Mouse (Mus musculus) liver, embryonic 11.5 days (tissue): ENCODE data around the gene Padi3. TPM values are rescaled to one million over a fixed set of nuclear protein-coding genes. Genes with fewer than 3 reads are reported as not detected.
A peak's percentile ranks its signal among the peaks of the same experiment; 100 is the strongest.

ENCODE experiments used
- ATAC-seq: fragments of 200-750 bp; cut with Nextera tagmentation; replicated peaks from 2 replicates; pipeline ENCODE4 v1.8.0; 2017; ENCODE audit warnings: moderate number of reproducible peaks, mild to moderate bottlenecking, moderate TSS enrichment, moderate library complexity; ENCODE audit not compliant: low FRiP score
- DNase-seq: peaks from one replicate; pipeline ENCODE4 v3.0.0-alpha.2; 2017; ENCODE audit warnings: low spot score
- H3K27ac ChIP-seq: fragments of 300-500 bp; sonication (generic); 2 replicates; pipeline ENCODE4 v1.5.1; 2014; ENCODE audit warnings: mild to moderate bottlenecking, low read depth, low read length, control low read depth
- H3K27me3 ChIP-seq: fragments of 300-500 bp; sonication (generic); replicated peaks from 2 replicates; pipeline ENCODE4 v1.6.1; 2014; ENCODE audit warnings: low read length, mixed read lengths; ENCODE audit not compliant: control insufficient read depth, insufficient read depth
- H3K36me3 ChIP-seq: fragments of 300-500 bp; sonication (generic); 2 replicates; pipeline ENCODE4 v1.6.1; 2014; ENCODE audit warnings: mild to moderate bottlenecking, low read length, moderate library complexity, mixed read lengths; ENCODE audit not compliant: control insufficient read depth, insufficient read depth
- H3K4me1 ChIP-seq: fragments of 300-500 bp; sonication (generic); replicated peaks from 2 replicates; pipeline ENCODE4 v1.6.1; 2014; ENCODE audit warnings: low read length, mixed read lengths; ENCODE audit not compliant: control insufficient read depth, insufficient read depth
- H3K4me2 ChIP-seq: fragments of 300-500 bp; sonication (generic); 2 replicates; pipeline ENCODE4 v1.6.1; 2014; ENCODE audit warnings: mild to moderate bottlenecking, control low read depth, moderate library complexity
- H3K4me3 ChIP-seq: fragments of 300-500 bp; sonication (generic); 2 replicates; pipeline ENCODE4 v1.5.1; 2014; ENCODE audit warnings: low read depth, low read length, control low read depth
- H3K9ac ChIP-seq: fragments of 300-500 bp; sonication (generic); 2 replicates; pipeline ENCODE4 v1.6.1; 2014; ENCODE audit warnings: low read depth, low read length, control low read depth
- H3K9me3 ChIP-seq: fragments of 300-500 bp; sonication (generic); 2 replicates; pipeline ENCODE4 v1.6.1; 2016; ENCODE audit warnings: low read length, inconsistent platforms, mixed read lengths; ENCODE audit not compliant: control insufficient read depth
- WGBS: fragments of 180-500 bp; shearing (Covaris S2); extraction: QIAGEN DNeasy Blood & Tissue Kit; methylation state at CpG from one replicate; pipeline ENCODE4 v1.1.7; 2014; 5-methylcytosine and 5-hydroxymethylcytosine counted together
- polyA plus RNA-seq: library from polyadenylated mRNA; unstranded; fragments of >200 nt; fragmentation: Nextera tagmentation; extraction: Ambion mirVana; gene quantifications from 2 replicates; pipeline ENCODE4 v1.2.1, GENCODE M21; 2014

The Padi3 gene
- polyA plus RNA-seq, 1 experiment from 2014 or later: 0.56 TPM

DNA sequence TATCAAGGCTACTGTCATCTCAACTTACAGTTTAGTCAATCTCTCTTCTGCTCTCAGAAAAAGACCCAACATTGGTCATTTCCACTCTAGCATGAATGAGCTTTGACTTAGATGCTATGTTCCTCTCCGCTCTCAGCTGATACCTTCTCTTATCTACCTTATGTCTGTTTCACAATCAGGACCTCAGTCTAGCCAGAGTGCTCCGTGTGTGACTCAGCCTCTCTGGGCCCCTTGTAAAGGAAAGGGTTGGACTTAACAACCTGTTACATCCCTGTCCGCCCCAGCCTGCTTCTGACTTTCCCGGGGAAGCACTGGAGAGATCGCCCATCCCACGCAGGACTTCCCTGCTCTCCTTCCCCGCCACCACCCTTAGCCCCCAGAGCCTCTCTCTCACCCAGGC lies 17.9 kb downstream of the Padi3 start:
- H3K4me3 ChIP-seq: no peak overlapping the region
- DNase-seq: no peak
- no peak overlapping the region for H3K9ac ChIP-seq
- H3K9me3 ChIP-seq: no peaks in the 10 kb centered on the region
- H3K27me3 ChIP-seq: no peaks in the 10 kb centered on the region; the same call in 1 of the 2 replicates
- no peak for ATAC-seq
- H3K27ac ChIP-seq: no peak overlapping the region
- H3K4me1 ChIP-seq: no peaks in the 10 kb centered on the region
- no peak overlapping the region for H3K4me2 ChIP-seq
- no peaks in the 10 kb centered on the region for H3K36me3 ChIP-seq
- WGBS: 84% methylated on average over 7 of the region's 7 CpGs

- no peak overlapping the region for H3K4me3 ChIP-seq
- DNase-seq: no peak
- H3K27ac ChIP-seq: no peak overlapping the region
- H3K9me3 ChIP-seq: no peaks in the 10 kb centered on the region
- no peak overlapping the region for H3K9ac ChIP-seq
- H3K4me1 ChIP-seq: no peaks in the 10 kb centered on the region
- H3K36me3 ChIP-seq: no peaks in the 10 kb centered on the region
- ATAC-seq: no peak
- no peak overlapping the region for H3K4me2 ChIP-seq
- WGBS: 78% methylated on average over 16 of the region's 16 CpGs
- H3K27me3 ChIP-seq: no peaks in the 10 kb centered on the region; the same call in 1 of the 2 replicates
Observed at GRCm38 (mm10) chr4:140791071-140791470, 19.4 kb downstream of the Padi3 start.

GRCm38 (mm10) chr4:140789983-140790382 lies 20.5 kb downstream of the Padi3 start:
- Histone ChIP-seq H3K27me3 (no peaks in the 10 kb centered on the region; the same call in 1 of the 2 replicates), H3K4me3 (no peak overlapping the region), H3K4me2 (no peak overlapping the region), H3K4me1 (no peaks in the 10 kb centered on the region), H3K9ac (no peak overlapping the region), H3K36me3 (no peaks in the 10 kb centered on the region), H3K9me3 (no peaks in the 10 kb centered on the region), H3K27ac (no peak overlapping the region)
- DNase-seq: no peak
- no peak for ATAC-seq
- 87% methylated on average over 4 of the region's 4 CpGs for WGBS

DNA sequence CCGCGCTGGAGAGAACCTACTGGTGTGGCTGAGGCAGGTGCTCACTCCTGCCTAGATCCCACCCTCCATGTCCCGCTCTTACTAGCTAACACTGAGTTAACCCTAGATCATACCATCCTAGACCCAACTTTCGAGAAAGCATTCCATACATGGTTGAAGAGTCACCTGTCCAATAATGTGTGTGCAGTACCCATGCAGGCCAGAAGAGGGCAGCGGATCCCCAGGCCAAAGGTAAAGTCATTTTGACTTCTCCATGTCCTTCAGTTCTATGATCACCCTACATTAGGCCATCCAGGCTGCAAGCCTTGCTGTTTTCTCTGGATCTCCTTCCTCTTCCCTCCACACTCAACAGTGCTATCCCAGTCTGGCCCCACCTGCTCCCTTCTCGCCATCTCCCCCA lies 21.5 kb downstream of the Padi3 start:
- WGBS: 45% methylated on average over 6 of the region's 6 CpGs
- Histone ChIP-seq H3K27me3 (no peaks in the 10 kb centered on the region), H3K9me3 (no peaks in the 10 kb centered on the region), H3K4me3 (no peak overlapping the region), H3K4me2 (no peak overlapping the region), H3K9ac (no peak overlapping the region), H3K27ac (no peak overlapping the region), H3K36me3 (no peaks in the 10 kb centered on the region), H3K4me1 (no peaks in the 10 kb centered on the region)
- ATAC-seq (no peak; the same call in 1 of the 2 replicates), DNase-seq (peak; percentile 68)

DNA sequence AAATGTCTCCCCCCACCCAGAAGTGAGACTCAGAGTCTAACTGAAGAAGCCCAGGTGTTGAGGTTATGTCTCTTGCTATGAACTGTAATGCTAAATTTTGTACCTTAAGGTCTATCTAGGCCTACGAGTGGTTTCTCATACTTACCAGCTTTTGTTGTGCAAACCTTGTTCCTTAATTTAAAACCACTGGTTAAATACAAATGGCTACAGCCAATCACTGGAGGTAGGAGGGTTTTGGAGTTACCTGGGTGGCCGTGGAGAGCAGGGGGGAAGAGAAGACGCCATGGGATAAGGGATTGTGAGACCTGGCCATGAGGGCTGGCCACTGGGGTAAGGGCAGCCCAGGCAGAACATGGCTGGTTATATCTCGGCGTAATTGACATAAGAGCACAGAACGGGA lies 22.2 kb downstream of the Padi3 start:
- ATAC-seq: no peak
- Histone ChIP-seq H3K4me1 (no peaks in the 10 kb centered on the region), H3K27me3 (no peaks in the 10 kb centered on the region), H3K4me3 (no peak overlapping the region), H3K9me3 (no peaks in the 10 kb centered on the region), H3K27ac (no peak overlapping the region), H3K4me2 (no peak overlapping the region), H3K36me3 (no peaks in the 10 kb centered on the region), H3K9ac (no peak overlapping the region)
- 74% methylated on average over 6 of the region's 6 CpGs for WGBS
- no peak for DNase-seq

DNA sequence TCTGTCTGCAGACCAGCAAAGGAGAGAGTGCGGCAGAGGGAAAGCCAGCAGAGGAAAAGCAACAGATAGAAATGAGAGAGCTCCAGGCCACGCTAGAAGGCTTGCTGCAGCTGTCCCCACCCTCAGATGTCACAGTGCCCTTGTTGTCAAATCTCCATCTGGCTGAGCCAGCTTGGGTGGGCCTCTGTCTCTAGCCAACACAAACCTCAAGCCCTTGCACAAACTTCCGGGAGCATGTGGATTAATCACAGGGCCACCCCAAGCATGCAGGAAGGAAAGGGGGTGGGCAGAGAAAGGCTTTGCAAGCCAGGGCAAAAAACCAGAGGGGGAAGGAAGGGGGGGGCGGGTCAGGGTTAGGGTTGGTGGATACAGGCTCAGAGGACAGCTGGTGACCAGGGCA lies 23.0 kb downstream of the Padi3 start:
- no peak overlapping the region for H3K4me2 ChIP-seq
- DNase-seq: no peak
- H3K9ac ChIP-seq: no peak overlapping the region
- H3K27ac ChIP-seq: no peak overlapping the region
- ATAC-seq: no peak
- no peaks in the 10 kb centered on the region for H3K9me3 ChIP-seq
- H3K4me1 ChIP-seq: no peaks in the 10 kb centered on the region
- H3K36me3 ChIP-seq: no peaks in the 10 kb centered on the region
- H3K27me3 ChIP-seq: no peaks in the 10 kb centered on the region
- no peak overlapping the region for H3K4me3 ChIP-seq
- WGBS: 66% methylated on average over 4 of the region's 4 CpGs

GRCm38 (mm10) chr4:140785217-140785616 lies 25.2 kb downstream of the Padi3 start:
- ATAC-seq: no peak
- H3K36me3 ChIP-seq: no peaks in the 10 kb centered on the region
- H3K27ac ChIP-seq: no peak overlapping the region
- no peak overlapping the region for H3K9ac ChIP-seq
- H3K4me2 ChIP-seq: no peak overlapping the region
- no peaks in the 10 kb centered on the region for H3K27me3 ChIP-seq
- H3K4me3 ChIP-seq: no peak overlapping the region
- H3K4me1 ChIP-seq: no peaks in the 10 kb centered on the region
- WGBS: 87% methylated on average over 5 of the region's 5 CpGs
- H3K9me3 ChIP-seq: no peaks in the 10 kb centered on the region
- no peak for DNase-seq

DNA sequence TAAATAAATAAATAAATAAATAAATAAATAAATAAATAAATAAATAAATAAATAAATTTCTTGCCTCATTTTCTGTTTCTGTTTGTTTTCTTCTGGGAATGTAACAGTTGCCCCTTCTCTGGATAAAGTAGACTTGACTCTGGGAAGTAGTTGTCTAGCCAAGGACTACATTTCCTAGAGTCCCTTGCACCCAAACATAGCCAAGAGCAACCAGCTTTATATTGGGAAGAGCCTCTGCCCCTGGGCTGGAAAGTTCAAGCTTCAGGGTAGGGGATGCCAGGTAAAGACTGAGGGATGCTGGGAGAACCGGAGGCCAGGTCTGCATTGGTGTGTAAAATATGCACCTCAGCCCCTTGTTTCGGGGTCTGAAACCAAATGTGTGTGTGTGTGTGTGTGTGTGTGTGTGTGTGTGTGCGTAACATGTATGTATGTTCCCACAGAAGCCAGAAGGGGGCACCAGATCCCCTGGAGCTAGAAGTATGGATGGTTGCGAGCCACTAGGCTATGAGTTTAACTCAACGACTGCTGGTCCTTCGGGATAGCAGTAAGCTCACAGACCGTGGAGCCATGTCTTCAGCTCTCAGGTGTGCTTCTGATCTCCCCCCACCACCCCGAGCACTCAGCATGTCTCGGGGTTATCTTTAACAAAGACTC lies 26.0 kb downstream of the Padi3 start:
- 95% methylated on average over 9 of the region's 9 CpGs for WGBS

GRCm38 (mm10) chr4:140782821-140783220 lies 27.6 kb downstream of the Padi3 start:
- H3K9ac ChIP-seq: no peak overlapping the region
- no peak for DNase-seq
- 70% methylated on average over 9 of the region's 9 CpGs for WGBS
- no peak overlapping the region for H3K4me3 ChIP-seq
- H3K4me2 ChIP-seq: no peak overlapping the region
- no peaks in the 10 kb centered on the region for H3K36me3 ChIP-seq
- no peaks in the 10 kb centered on the region for H3K4me1 ChIP-seq
- H3K27me3 ChIP-seq: no peaks in the 10 kb centered on the region
- no peak overlapping the region for H3K27ac ChIP-seq
- no peaks in the 10 kb centered on the region for H3K9me3 ChIP-seq
- no peak for ATAC-seq

More for the DNA sequence above, 26.0 kb downstream of the Padi3 start:
- Histone ChIP-seq H3K9me3 (no peaks in the 10 kb centered on the region), H3K4me2 (no peak overlapping the region), H3K4me1 (no peaks in the 10 kb centered on the region), H3K27ac (no peak overlapping the region), H3K4me3 (no peak overlapping the region), H3K9ac (no peak overlapping the region), H3K27me3 (no peaks in the 10 kb centered on the region), H3K36me3 (no peaks in the 10 kb centered on the region)
- no peak for ATAC-seq
- no peak for DNase-seq
